Mouse (Mus musculus) thymus, adult 2 months (tissue): Measurements from ENCODE around the gene Rell1.

Experiments used
- CTCF ChIP-seq: fragments of 200-500 bp; IDR thresholded peaks from 2 replicates; pipeline ENCODE4 v1.5.1; 2012; ENCODE audit warnings: mild to moderate bottlenecking, control low read depth, low read length, moderate library complexity, borderline replicate concordance; ENCODE audit not compliant: control insufficient read depth, poor library complexity, insufficient read depth; ENCODE audit errors: extremely low read depth
- POLR2A ChIP-seq: fragments of 200-500 bp; IDR thresholded peaks from 2 replicates; pipeline ENCODE4 v1.6.1; 2012; ENCODE audit warnings: mild to moderate bottlenecking, low read length, control low read depth, moderate library complexity; ENCODE audit not compliant: control insufficient read depth, poor library complexity, insufficient read depth; ENCODE audit errors: extremely low read depth

- TF ChIP-seq POLR2A (no peak), CTCF (no peak)
These were observed 50.5 kb downstream of the Rell1 start for GRCm38 (mm10) chr5:63918201-63918600.
